In the genomic region with DNA sequence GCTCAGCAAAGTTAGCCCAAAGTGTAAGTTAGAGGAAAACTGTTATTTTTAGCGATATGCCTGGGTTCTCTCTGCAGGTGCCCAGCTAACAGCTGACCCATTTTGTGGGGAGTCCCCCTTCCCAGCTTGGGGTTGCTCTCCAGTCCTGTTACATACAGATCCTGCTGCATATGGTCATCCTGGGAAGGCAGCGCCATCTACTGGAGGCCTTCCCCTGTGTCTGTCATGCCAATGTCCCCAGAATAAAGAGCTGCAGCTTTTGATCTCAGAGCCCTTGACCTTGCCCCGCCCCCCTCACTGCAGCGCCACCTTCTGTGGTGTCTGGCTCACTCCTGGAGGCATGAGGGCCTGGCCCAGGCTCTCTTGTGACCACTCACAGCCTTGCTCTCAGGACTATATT, we compare ENCODE assay signal across 10 mouse cellular contexts. TPM values are rescaled to one million over a fixed set of nuclear protein-coding genes. Genes with fewer than 3 reads are reported as not detected.
DNase-seq lines count a peak whose midpoint lies in the region; ATAC-seq lines count a peak whose summit lies in the region.
"Had no signal": no experiment of that assay in that cellular context is flagged by ENCODE, and none has a peak within 500 bp of the region (broad histone marks: within the 10 kb centered on the region; RNA-seq: fewer than 3 reads in every experiment).

No protein-coding gene starts in this region.

- 50% methylated on average over 4 of the region's 4 CpGs for WGBS in hindbrain, embryonic 10.5 days
- WGBS in hindbrain, embryonic 16.5 days, result 53% methylated on average over 4 of the region's 4 CpGs

- no peak overlapping the region for H3K27ac ChIP-seq in hindbrain, embryonic 10.5 days
- no peak overlapping the region for H3K27ac ChIP-seq in hindbrain, embryonic 16.5 days (ENCODE audit: low read depth, low read length)
- H3K27ac ChIP-seq: embryonic facial prominence, embryonic 12.5 days; neural tube, embryonic 12.5 days had no signal

- ATAC-seq in hindbrain, embryonic 16.5 days, result no peak; the same call in 1 of the 2 replicates
- ATAC-seq in granulocyte monocyte progenitor cell, adult 5-6 weeks (replicated peaks; ENCODE audit: poor library complexity, severe bottlenecking), result peak; percentile 92
- ATAC-seq in megakaryocyte, adult 5-6 weeks (ENCODE audit: poor library complexity, severe bottlenecking), result peak; percentile 57

- no peaks in the 10 kb centered on the region for H3K27me3 ChIP-seq in hindbrain, embryonic 10.5 days (ENCODE audit: insufficient read depth, poor library complexity, severe bottlenecking)
- no peaks in the 10 kb centered on the region for H3K27me3 ChIP-seq in hindbrain, embryonic 16.5 days (replicated peaks; ENCODE audit: control insufficient read depth, insufficient read depth, low read length)
- H3K27me3 ChIP-seq: embryonic facial prominence, embryonic 12.5 days; neural tube, embryonic 12.5 days had no signal

- peak; percentile 68 for DNase-seq in hindbrain, embryonic 10.5 days (ENCODE audit: low spot score)
- peak; percentile 50 for DNase-seq in WW6 (ENCODE audit: low read depth, low spot score)
- peak; percentile 78 to 88 for DNase-seq in cerebellum, postnatal 25 days
- peak; percentile 31 to 39 for DNase-seq in layer of hippocampus, postnatal 36 days
- peak; percentile 60 to 82 for DNase-seq in spleen, postnatal 4 days (ENCODE audit: low spot score in 2 of 2)

- no peak overlapping the region for H3K4me2 ChIP-seq in hindbrain, embryonic 16.5 days (ENCODE audit: low read length)
- H3K4me2 ChIP-seq: embryonic facial prominence, embryonic 12.5 days; neural tube, embryonic 12.5 days had no signal

- no peak overlapping the region for H3K4me3 ChIP-seq in hindbrain, embryonic 10.5 days
- no peak overlapping the region for H3K4me3 ChIP-seq in hindbrain, embryonic 16.5 days (ENCODE audit: low read length)
- H3K4me3 ChIP-seq: embryonic facial prominence, embryonic 12.5 days; neural tube, embryonic 12.5 days had no signal

- no peaks in the 10 kb centered on the region for H3K4me1 ChIP-seq in hindbrain, embryonic 10.5 days (replicated peaks)
- 0 out of 2 replicates have a peak, but pooled peaks cover 2% of the 10 kb centered on the region for H3K4me1 ChIP-seq in hindbrain, embryonic 16.5 days (ENCODE audit: control insufficient read depth, insufficient read depth, low read depth, low read length)
- H3K4me1 ChIP-seq: embryonic facial prominence, embryonic 12.5 days; neural tube, embryonic 12.5 days had no signal

- H3K9ac ChIP-seq in hindbrain, embryonic 16.5 days (ENCODE audit: low read depth, low read length), result no peak overlapping the region
- H3K9ac ChIP-seq: embryonic facial prominence, embryonic 12.5 days; neural tube, embryonic 12.5 days had no signal

- H3K36me3 ChIP-seq in hindbrain, embryonic 10.5 days, result peaks cover 92% of the 10 kb centered on the region
- H3K36me3 ChIP-seq in hindbrain, embryonic 16.5 days (ENCODE audit: control insufficient read depth, insufficient read depth, low read length), result no peaks in the 10 kb centered on the region

- no peaks in the 10 kb centered on the region for H3K9me3 ChIP-seq in hindbrain, embryonic 10.5 days
- no peaks in the 10 kb centered on the region for H3K9me3 ChIP-seq in hindbrain, embryonic 16.5 days (ENCODE audit: control insufficient read depth, low read length)
- H3K9me3 ChIP-seq: embryonic facial prominence, embryonic 12.5 days; neural tube, embryonic 12.5 days had no signal

RNA-seq across cellular contexts. Expression of a gene that starts 38.0 kb away (rescaled TPM):
- 32.4 and 32.7 TPM in 2 replicates for polyA plus RNA-seq in hindbrain, embryonic 10.5 days (2016; fragmentation: Nextera tagmentation; extraction: Ambion mirVana)
- polyA plus RNA-seq in hindbrain, embryonic 16.5 days (2015; fragmentation: Nextera tagmentation; extraction: Ambion mirVana), result 45.1 and 49.6 TPM in 2 replicates
- total RNA-seq in granulocyte monocyte progenitor cell, adult 5-6 weeks (2014; fragmentation: Nextera tagmentation), result 43.5 and 50.8 TPM in 2 replicates
- total RNA-seq in granulocyte monocyte progenitor cell, adult 5-6 weeks (2017), result 26.0 and 27.2 TPM in 2 replicates
- total RNA-seq in layer of hippocampus, postnatal 36 days (2021), result 10 to 100 TPM; 20.7 to 23.3 TPM
- total RNA-seq in megakaryocyte, adult 5-6 weeks (2015), result 2.1 and 3.3 TPM in 2 replicates
- total RNA-seq in megakaryocyte, adult 5-6 weeks (2017), result 2.6 and 4.3 TPM in 2 replicates

Comparison
In these comparisons a context has a peak if more than half of its experiments do, and no peak if none do; other contexts are left out.
1. RNA of a gene that starts 38.0 kb away (total RNA-seq): 26.0 to 50.8 TPM in granulocyte monocyte progenitor cell, adult 5-6 weeks and 20.7 to 23.3 TPM in layer of hippocampus, postnatal 36 days; 2.1 to 4.3 TPM in megakaryocyte, adult 5-6 weeks; every median in the first group is over 4 times any median in the second.
2. Peak in every context shown above with its lines, with median percentiles within 50 percentile points of each other: DNase-seq.